Mouse (Mus musculus): ENCODE results near the gene Nrarp.

Nrarp gene

GRCm38 (mm10) chr2:25180478-25180903 is at the start of gene Nrarp:
Gene Nrarp (plus strand): TSS chr2:25180758.
- DNase-seq: peak; percentile 81

DNA sequence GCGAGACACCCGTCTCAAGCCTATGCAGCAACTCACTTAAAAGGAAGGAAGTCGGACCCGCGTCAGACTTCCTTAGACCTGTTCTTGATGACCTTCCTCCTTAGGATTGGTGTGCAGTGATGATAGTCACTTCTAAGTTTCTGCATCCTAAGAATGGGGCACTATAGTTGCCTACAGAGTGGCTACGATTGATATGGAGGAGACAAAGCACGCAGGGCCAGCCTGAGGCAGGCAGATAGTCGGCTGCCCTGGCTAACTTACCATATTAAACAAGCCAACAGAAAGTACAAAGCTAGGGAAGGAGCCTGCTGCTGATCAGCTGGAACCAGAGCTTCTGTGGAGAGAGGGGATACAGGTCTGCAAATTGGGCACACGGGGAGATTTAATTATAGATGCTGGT is 49.0 kb upstream of the Nrarp start:
- no peak for DNase-seq

- no peak for DNase-seq
Measured at GRCm38 (mm10) chr2:25137832-25138231, 42.7 kb upstream of the Nrarp start.

- DNase-seq: no peak
Measured at GRCm38 (mm10) chr2:25141185-25141584, 39.4 kb upstream of the Nrarp start.

GRCm38 (mm10) chr2:25141921-25142320 is 38.6 kb upstream of the Nrarp start:
- no peak for DNase-seq

GRCm38 (mm10) chr2:25145346-25145745 is 35.2 kb upstream of the Nrarp start:
- DNase-seq: no peak

DNA sequence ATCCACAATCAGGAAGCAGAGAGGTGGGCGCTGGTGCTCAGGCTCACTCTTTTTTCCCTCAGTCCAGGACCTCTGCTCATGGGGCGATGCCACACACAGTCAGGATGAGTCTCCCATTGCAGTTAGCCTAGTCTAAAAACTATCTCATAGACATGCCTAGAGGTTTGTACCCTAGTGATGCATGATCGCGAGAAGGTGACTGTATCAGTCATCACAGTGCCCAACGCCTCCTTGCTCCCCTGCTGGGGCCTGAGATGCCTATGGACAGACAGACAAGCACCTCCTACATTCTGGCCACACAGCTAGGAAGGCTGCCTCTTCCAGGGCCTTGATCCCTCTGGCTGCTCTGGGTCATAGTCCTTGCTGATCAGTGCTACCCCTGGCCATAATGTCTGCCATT is 33.2 kb upstream of the Nrarp start:
- no peak for DNase-seq

- DNase-seq: no peak
Measured at GRCm38 (mm10) chr2:25147892-25148291, 32.7 kb upstream of the Nrarp start.

- DNase-seq: no peak
Measured at GRCm38 (mm10) chr2:25149643-25150042, 30.9 kb upstream of the Nrarp start.

GRCm38 (mm10) chr2:25151280-25151956 is 29.1 kb upstream of the Nrarp start:
- DNase-seq: no peak

- no peak for DNase-seq
Measured at GRCm38 (mm10) chr2:25156177-25156576, 24.4 kb upstream of the Nrarp start.

- no peak for DNase-seq
Measured at GRCm38 (mm10) chr2:25156990-25157389, 23.6 kb upstream of the Nrarp start.

GRCm38 (mm10) chr2:25157655-25158054 is 22.9 kb upstream of the Nrarp start:
- DNase-seq: no peak

- DNase-seq: no peak
Measured at GRCm38 (mm10) chr2:25167481-25167880, 13.1 kb upstream of the Nrarp start.

DNA sequence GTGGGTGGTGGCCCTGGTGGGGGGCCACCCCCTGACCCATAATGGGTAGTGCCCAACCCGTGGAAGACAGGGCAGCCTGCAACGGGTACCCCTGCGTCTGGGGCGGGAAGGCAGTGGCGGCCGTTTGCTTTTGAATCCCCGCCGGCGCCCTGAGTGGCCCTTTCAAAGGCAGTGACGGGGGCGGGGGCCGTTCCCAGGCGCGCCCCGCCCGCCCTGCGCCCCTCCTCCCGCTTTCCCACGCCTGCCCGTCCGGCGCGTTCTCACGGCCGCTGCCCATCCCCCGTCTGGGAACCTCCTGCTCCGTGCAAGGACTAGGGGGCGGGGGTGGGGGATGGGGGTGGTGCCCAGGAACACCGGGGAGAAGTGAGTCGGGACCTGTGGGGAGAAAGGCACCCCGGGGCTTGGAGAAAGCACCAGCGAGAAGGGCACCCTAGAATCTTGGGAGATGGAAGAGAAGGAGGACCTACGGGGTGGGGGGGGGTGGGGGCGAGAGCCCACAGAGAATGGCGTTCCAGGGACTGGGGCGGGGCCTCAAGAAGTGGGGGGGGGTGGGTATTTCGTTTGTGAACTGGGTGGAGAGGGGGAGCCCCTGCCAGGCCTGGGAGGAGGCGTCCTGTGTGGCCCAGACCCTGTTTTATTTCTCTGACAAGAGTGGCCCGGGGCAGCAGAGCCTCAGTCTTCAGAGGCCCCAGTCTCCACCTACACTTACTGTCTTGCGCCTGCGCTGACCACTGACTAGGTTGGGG is 12.5 kb upstream of the Nrarp start:
- no peak for DNase-seq

- no peak for DNase-seq
Measured at GRCm38 (mm10) chr2:25168665-25168978, 11.9 kb upstream of the Nrarp start.

DNA sequence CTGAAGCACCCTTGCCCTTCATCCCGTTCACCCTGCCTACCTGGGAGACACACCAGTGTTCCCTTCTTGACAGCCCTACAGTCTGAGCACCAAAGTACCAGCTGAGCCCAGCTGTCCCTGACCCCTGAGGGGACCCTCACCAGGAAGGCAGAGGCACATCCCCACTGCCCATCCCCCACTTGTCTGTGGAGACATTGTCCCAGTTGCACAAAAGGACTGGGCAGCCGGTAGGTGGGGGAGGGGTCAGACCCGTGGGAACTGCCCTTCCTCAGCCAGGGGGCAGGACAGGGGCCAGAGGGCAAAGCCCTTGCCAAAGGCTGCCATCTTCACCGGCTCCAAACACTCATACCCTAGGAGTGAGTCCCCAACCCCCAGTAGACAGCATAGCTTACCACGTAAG is 10.8 kb upstream of the Nrarp start:
- no peak for DNase-seq

- DNase-seq: no peak
Measured at GRCm38 (mm10) chr2:25170326-25171100, 10.0 kb upstream of the Nrarp start.

DNA sequence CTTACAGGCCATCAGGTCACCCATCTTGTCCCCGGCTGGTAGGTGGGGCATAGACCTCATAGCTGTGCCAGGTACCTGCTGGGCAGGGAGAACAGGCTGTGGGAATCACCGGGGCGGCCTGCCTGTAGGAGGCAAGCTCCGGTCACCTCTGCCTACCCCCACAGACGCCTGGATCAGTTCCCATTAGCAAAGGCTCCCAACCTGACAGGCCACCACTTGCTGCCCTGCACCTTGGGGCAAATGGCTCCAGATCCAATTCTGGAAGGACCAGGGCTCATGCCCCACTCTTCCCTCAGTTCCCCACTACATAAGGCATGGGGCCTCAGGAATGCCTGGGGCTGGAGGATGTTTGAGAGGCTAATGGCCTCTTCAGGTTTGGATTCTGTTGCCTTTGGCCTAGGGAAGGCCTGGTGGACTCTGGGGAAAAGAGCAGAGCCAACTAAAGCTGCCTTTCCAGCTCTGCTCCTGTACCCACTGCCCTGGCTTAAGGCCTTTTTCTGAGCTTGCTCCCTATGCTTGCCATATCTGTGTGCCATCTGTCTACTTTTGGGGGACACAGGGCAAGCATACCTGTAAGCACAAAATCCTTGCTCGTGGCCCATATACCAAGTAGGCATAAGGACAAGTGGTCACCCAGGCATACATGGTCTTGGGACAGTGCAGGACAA is 9.3 kb upstream of the Nrarp start:
- DNase-seq: no peak

DNA sequence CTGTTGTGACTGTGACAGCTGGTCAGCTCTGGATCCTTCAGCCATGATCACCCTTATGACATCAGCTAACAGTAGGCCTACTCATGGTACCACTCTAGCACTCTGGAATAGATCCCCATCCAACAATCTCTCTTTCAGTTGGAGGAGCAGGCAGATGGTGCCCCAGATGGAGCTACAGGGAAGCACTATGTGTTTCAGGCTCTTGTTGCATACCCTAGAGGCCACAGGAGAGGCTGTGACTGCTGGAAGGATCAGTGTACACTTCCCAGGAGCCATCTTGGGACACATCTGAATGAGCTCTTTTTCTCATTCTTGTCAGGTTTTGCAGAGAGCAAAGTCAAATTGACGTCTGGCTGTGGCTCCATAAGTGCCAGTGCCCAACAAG is 8.8 kb upstream of the Nrarp start:
- DNase-seq: no peak

DNA sequence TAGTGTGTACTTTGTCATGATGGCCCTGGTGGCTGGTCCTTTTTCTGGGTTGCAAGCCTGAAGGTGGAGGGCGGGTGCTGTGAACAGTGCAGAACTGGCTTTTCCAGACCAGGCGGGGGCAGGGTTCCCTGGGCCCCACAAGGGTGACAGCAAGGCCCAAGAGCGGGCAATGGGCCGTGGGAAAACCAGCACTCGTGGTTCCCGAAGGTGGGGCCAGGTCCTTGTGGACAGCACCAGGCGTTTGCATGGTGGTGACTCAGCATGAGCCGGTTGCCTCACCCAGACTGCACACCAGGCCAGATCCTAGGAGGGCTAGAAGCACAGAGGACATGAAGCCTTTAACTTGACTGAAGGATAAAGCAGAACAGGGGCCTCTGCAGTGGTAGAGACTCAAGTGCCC is 7.9 kb upstream of the Nrarp start:
- no peak for DNase-seq

DNA sequence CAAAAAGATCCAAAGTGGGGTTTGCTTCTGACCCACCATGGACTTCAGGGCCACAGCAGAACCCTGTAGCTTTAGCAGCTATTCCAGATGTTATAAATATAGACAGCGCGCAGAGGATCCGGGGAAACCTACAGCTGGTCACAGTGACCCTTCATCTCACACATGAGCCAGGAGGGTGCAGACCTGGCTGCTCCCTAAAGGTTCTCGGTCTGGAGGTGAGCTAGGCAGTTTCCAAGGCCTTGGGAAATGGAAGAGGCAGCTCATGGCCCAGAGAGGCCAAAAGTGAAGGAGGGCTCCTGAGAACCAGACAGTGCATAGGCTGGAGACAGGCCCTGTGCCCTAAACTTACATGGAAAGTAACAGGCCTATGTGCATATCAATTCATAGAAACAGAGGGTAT is 6.7 kb upstream of the Nrarp start:
- DNase-seq: no peak

DNA sequence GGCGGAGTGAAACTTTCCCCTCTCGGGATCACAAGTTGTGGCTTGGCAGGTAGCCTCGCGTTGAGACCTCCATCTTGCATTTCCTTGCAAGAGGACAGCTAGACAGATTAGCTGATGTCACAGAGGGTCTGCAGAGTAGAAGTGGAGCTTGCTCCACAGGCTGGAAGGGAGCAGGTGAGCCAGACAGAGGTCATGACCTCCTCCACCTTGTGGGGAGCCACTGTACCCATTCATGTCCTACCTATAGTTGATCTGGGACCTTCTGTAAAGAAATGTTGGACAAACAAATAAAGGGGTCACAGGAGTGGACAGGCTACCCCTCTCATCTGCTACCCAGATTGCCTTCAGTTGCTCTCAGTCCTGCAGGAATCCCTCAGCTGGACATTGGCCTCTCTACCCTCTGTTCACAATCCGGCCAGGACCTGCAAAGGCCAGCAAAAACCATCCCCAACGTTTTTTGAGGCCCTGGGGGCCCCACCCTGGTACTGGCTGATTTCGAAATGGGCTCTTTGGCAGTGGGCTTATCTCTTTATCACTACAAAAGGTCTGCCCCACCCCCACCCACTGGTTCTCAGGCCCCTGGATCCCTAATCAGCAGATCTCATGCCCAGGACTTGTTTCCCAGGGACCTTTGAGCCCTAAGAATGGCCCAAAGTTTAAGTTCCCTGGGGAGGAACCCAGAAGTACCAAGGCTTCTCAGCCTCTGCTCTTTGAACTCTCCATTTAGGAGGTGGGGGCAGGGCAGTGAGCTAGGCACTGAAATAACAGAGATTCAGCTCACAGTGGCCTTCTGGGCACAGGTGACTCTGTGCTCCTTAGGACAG is 5.5 kb upstream of the Nrarp start:
- DNase-seq: no peak

All from cerebellum, adult 11 months (tissue).